Mouse (Mus musculus) spleen, postnatal 36 days (tissue): ENCODE measurements around the gene Znfx1.

Experiments
- DNase-seq, 2 experiments: peaks; one replicate each; pipeline ENCODE4 v3.0.0; 2022; ENCODE audit warnings: low spot score in 2 of 2, mixed read lengths in 1 of 2

Znfx1 gene

GRCm38 (mm10) chr2:167071641-167072601, 9.1 kb upstream of the Znfx1 start:
- DNase-seq: peak; percentile 83 to 89

- no peak for DNase-seq
These were observed 8.4 kb upstream of the Znfx1 start for GRCm38 (mm10) chr2:167071266-167071640.

- DNase-seq: no peak
These were observed 7.5 kb upstream of the Znfx1 start for GRCm38 (mm10) chr2:167070341-167070740.

- DNase-seq: peak in 1 of 2 experiments; percentile 33
These were observed 4.8 kb upstream of the Znfx1 start for GRCm38 (mm10) chr2:167067575-167067974.

- no peak for DNase-seq
These were observed 4.0 kb upstream of the Znfx1 start for GRCm38 (mm10) chr2:167066528-167067516.

- no peak for DNase-seq
These were observed 3.2 kb upstream of the Znfx1 start for GRCm38 (mm10) chr2:167066031-167066430.

- DNase-seq: no peak
These were observed 1.9 kb upstream of the Znfx1 start for GRCm38 (mm10) chr2:167064601-167065295.

GRCm38 (mm10) chr2:167063906-167064496, 1.2 kb upstream of the Znfx1 start:
- DNase-seq: no peak

GRCm38 (mm10) chr2:167062497-167062911, 311 bp downstream of the Znfx1 start:
- DNase-seq: peak; percentile 98

- peak in 1 of 2 experiments; percentile 32 for DNase-seq
These were observed 1.3 kb downstream of the Znfx1 start for GRCm38 (mm10) chr2:167061381-167062034.

- DNase-seq: no peak
These were observed 2.1 kb downstream of the Znfx1 start for GRCm38 (mm10) chr2:167060761-167061160.

- DNase-seq: no peak
These were observed 2.5 kb downstream of the Znfx1 start for GRCm38 (mm10) chr2:167060360-167060759.

GRCm38 (mm10) chr2:167059960-167060359, 2.9 kb downstream of the Znfx1 start:
- no peak for DNase-seq

GRCm38 (mm10) chr2:167059536-167059935, 3.3 kb downstream of the Znfx1 start:
- no peak for DNase-seq

- DNase-seq: no peak
These were observed 3.9 kb downstream of the Znfx1 start for GRCm38 (mm10) chr2:167058814-167059387.

- DNase-seq: no peak
These were observed 4.6 kb downstream of the Znfx1 start for GRCm38 (mm10) chr2:167058201-167058600.

GRCm38 (mm10) chr2:167056942-167057323, 5.9 kb downstream of the Znfx1 start:
- DNase-seq: no peak

- no peak for DNase-seq
These were observed 6.4 kb downstream of the Znfx1 start for GRCm38 (mm10) chr2:167056210-167056941.

GRCm38 (mm10) chr2:167055386-167055785, 7.4 kb downstream of the Znfx1 start:
- DNase-seq: no peak
